Mouse (Mus musculus) CD4-positive naive resting alpha-beta T cell, adult 76 days (primary cell): ENCODE results near the gene 9130230L23Rik. TPM values are rescaled to one million over a fixed set of nuclear protein-coding genes. Genes with fewer than 3 reads are reported as not detected.

Experiments used
- total RNA-seq: library from RNA; stranded (reverse); gene quantifications from one replicate; pipeline ENCODE4 v1.2.4, GENCODE M21; 2023

Gene 9130230L23Rik
- total RNA-seq, result not detected

DNA sequence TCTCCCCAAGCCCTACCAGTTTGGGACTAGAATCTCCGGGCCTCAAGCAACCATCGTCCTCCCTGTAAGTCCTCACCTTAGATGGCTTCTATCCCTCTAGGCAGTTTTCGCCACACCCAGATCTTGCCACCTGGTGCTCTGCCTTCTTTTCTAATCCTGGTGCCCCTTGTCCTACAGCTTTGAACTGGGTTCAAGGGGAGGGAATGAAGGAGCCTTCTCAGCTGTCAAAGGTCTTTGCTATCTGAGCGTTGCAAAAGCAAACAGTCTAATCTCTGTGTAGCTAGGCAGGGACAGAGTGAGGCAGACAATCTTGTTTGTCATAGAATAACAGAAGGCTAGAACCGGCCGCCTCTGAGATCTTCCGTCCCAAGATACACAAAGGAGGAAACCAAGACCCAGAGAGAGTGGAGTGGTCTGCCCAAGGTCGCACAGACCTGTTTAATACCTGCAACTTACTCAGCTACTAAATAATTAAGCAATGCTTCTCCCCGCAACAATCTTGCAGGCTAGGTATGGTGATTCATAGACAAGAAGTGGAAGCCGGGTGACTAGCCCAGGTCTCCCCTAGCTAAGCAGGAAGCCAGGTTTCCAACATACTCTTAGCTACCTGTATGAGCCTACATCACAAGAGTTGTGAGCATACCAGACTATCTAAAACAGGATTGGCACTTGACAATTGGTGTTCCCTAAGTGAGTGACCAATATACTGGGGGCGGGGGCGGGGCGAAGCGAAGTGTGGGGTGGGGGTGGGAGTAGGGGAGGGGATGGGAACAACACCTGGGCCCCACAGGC lies at the start of gene 9130230L23Rik:
9130230L23Rik (minus strand) TSS at position 152 of the 792 bp plus-strand sequence.

DNA sequence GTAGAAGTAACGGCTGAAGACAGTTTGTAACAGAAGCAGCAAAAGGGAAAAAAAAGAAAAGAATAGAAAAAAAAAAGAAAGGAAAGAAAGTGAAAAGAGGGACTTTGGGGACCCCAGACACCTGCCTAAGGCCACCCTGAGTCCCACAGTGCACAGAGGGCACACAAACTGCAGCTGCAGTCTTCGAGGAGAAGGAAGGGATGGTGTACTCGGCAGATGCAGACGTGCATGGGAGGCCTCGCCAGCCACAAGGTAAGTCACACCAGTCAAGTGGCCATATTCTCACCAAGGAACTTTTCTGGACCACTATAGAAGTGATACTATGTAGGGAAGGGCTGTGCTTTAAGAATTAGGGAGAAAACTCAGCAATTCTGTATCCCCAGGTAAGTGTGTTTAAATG lies 69.3 kb downstream of the 9130230L23Rik start, which contains the start of gene Chrna9:
Chrna9 (plus strand) TSS at position 139 of the 400 bp plus-strand sequence.

Other genes with a start within 250 kb of the 9130230L23Rik start
- 75.9 TPM for gene N4bp2, start 240.8 kb downstream of the 9130230L23Rik start, total RNA-seq
- gene Rhoh, start 143.1 kb downstream of the 9130230L23Rik start, total RNA-seq, result 184 TPM
- 3.2 TPM for gene Chrna9, start 69.4 kb downstream of the 9130230L23Rik start, total RNA-seq
- 1.0 TPM for gene Rbm47, start 168.8 kb upstream of the 9130230L23Rik start, total RNA-seq